Mouse (Mus musculus) limb, embryonic 12.5 days (tissue): ENCODE data around the gene Ppp2r5b. TPM values are rescaled to one million over a fixed set of nuclear protein-coding genes. Genes with fewer than 3 reads are reported as not detected.

Source experiments
- ATAC-seq: fragments of 200-750 bp; cut with Nextera tagmentation; 2 replicates; pipeline ENCODE4 v1.8.0; 2017; ENCODE audit warnings: low read depth, moderate TSS enrichment; ENCODE audit not compliant: insufficient number of reproducible peaks, insufficient read depth, low FRiP score, low TSS enrichment
- H3K27ac ChIP-seq: fragments of 300-500 bp; sonication (generic); 2 replicates; pipeline ENCODE4 v1.5.1; 2016; ENCODE audit warnings: mild to moderate bottlenecking, moderate library complexity
- H3K27me3 ChIP-seq: fragments of 300-500 bp; sonication (generic); 2 replicates; pipeline ENCODE4 v1.6.1; 2016; ENCODE audit warnings: mild to moderate bottlenecking, moderate library complexity
- H3K36me3 ChIP-seq: fragments of 300-500 bp; sonication (generic); 2 replicates; pipeline ENCODE4 v1.6.1; 2016; ENCODE audit warnings: mild to moderate bottlenecking, moderate library complexity
- H3K4me1 ChIP-seq: fragments of 300-500 bp; sonication (generic); replicated peaks from 2 replicates; pipeline ENCODE4 v1.6.1; 2016
- H3K4me2 ChIP-seq: fragments of 300-500 bp; sonication (generic); 2 replicates; pipeline ENCODE4 v1.6.1; 2016; ENCODE audit warnings: mild to moderate bottlenecking, moderate library complexity
- H3K4me3 ChIP-seq: fragments of 300-500 bp; sonication (generic); replicated peaks from 2 replicates; pipeline ENCODE4 v1.5.1; 2016; ENCODE audit warnings: mild to moderate bottlenecking
- H3K9ac ChIP-seq: fragments of 300-500 bp; sonication (generic); replicated peaks from 2 replicates; pipeline ENCODE4 v1.6.1; 2016; ENCODE audit warnings: mild to moderate bottlenecking, moderate library complexity
- H3K9me3 ChIP-seq: fragments of 300-500 bp; sonication (generic); 2 replicates; pipeline ENCODE4 v1.6.1; 2016; ENCODE audit warnings: mild to moderate bottlenecking, moderate library complexity
- WGBS: fragments of 180-500 bp; shearing (Covaris S2); methylation state at CpG from one replicate; pipeline ENCODE4 v1.1.7; 2016; 5-methylcytosine and 5-hydroxymethylcytosine counted together
- microRNA counts: library from miRNA; unstranded; fragments of <30 nt; microRNA quantifications from one replicate; lab custom pipeline; 2017
- microRNA-seq: library from miRNA; unstranded; fragments of <30 nt; microRNA quantifications from one replicate; pipeline ENCODE4, GENCODE M21; 2017
- polyA plus RNA-seq: library from polyadenylated mRNA; unstranded; fragments of >200 nt; fragmentation: Nextera tagmentation; extraction: Ambion mirVana; gene quantifications from 2 replicates; pipeline ENCODE4 v1.2.1, GENCODE M21; 2016

Gene Ppp2r5b
- polyA plus RNA-seq, 1 experiment from 2014 or later = 22.7 TPM

- no peak within 1 kb of the TSS for H3K4me3 ChIP-seq
- ATAC-seq = no peak
- H3K4me1 ChIP-seq = 0 out of 2 replicates have a peak, but pooled peaks cover 5% of the 10 kb centered on the region
- WGBS = 85% methylated on average over 23 of the region's 23 CpGs
- H3K9me3 ChIP-seq = no peaks in the 10 kb centered on the region
- no peak within 1 kb of the TSS for H3K27ac ChIP-seq
- H3K36me3 ChIP-seq = no peaks in the 10 kb centered on the region
- H3K4me2 ChIP-seq = no peak within 1 kb of the TSS
- H3K9ac ChIP-seq = no peak within 1 kb of the TSS
- H3K27me3 ChIP-seq = no peaks in the 10 kb centered on the region
Observed at GRCm38 (mm10) chr19:6184131-6184530, 51.5 kb downstream of the Ppp2r5b start, which contains the start of gene Majin. Gene Majin (plus strand): TSS chr19:6184388.

- Histone ChIP-seq H3K9ac (no peak overlapping the region), H3K27me3 (no peaks in the 10 kb centered on the region), H3K36me3 (no peaks in the 10 kb centered on the region), H3K27ac (no peak overlapping the region), H3K4me3 (no peak overlapping the region), H3K9me3 (no peaks in the 10 kb centered on the region), H3K4me2 (no peak overlapping the region), H3K4me1 (0 out of 2 replicates have a peak, but pooled peaks cover 5% of the 10 kb centered on the region)
- 9% methylated on average over 3 of the region's 3 CpGs for WGBS
- no peak for ATAC-seq
Observed at GRCm38 (mm10) chr19:6182534-6182933, 53.1 kb downstream of the Ppp2r5b start.

DNA sequence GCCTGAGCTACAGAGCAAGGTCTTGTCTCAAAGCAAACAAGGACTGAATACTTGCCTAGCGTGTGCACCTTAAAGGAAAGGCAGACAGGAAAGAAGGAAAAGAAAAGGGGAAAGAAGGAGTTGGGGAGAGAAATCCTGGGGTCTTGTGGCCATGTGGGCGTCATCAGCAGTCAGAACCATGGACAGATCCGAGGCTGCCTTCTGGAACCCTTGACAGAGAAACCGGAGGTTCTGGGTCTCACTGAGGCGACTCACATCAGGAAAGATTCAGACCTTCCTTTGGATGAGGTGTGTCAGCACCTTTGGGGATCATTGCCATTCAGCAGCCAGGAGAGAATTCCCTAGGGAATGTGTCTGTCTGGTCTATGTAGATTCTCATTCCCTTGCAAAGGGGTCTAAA lies 54.0 kb downstream of the Ppp2r5b start:
- Histone ChIP-seq H3K9me3 (no peaks in the 10 kb centered on the region), H3K4me1 (0 out of 2 replicates have a peak, but pooled peaks cover 5% of the 10 kb centered on the region), H3K9ac (no peak overlapping the region), H3K27ac (no peak overlapping the region), H3K4me3 (no peak overlapping the region), H3K36me3 (no peaks in the 10 kb centered on the region), H3K27me3 (no peaks in the 10 kb centered on the region), H3K4me2 (no peak overlapping the region)
- ATAC-seq = no peak
- WGBS = 20% methylated on average over 5 of the region's 5 CpGs

GRCm38 (mm10) chr19:6178775-6179174 lies 56.9 kb downstream of the Ppp2r5b start:
- Histone ChIP-seq H3K9me3 (no peaks in the 10 kb centered on the region), H3K27me3 (no peaks in the 10 kb centered on the region), H3K4me2 (no peak overlapping the region), H3K4me1 (0 out of 2 replicates have a peak, but pooled peaks cover 5% of the 10 kb centered on the region), H3K9ac (no peak overlapping the region), H3K27ac (no peak overlapping the region), H3K4me3 (no peak overlapping the region), H3K36me3 (no peaks in the 10 kb centered on the region)
- ATAC-seq = no peak
- WGBS = 95% methylated on average over 6 of the region's 6 CpGs

MicroRNAs within 50 kb of the gene (microRNA counts, 519-probe panel; counts per million panel counts)
- not detected for microRNA mmu-miR-192 (lab: Ali Mortazavi, UCI)

Small RNA genes within 50 kb of the gene (microRNA-seq; reads per million reads assigned to microRNA genes)
- 66.0 reads per million, percentile 46 among the genes with 10 or more reads in this experiment for gene Mir192
- gene Mir194-2 = 48.1 reads per million, percentile 43 among the genes with 10 or more reads in this experiment

Other genes starting within 250 kb of the Ppp2r5b start
- not detected in 2 replicates for gene Slc22a20, start 249.7 kb downstream of the Ppp2r5b start, polyA plus RNA-seq
- 7.0 and 7.7 TPM in 2 replicates for gene Capn1, start 220.0 kb downstream of the Ppp2r5b start, polyA plus RNA-seq
- gene Syvn1, start 189.3 kb downstream of the Ppp2r5b start, polyA plus RNA-seq = 25.1 and 28.0 TPM in 2 replicates
- 76.7 and 79.1 TPM in 2 replicates for gene Mrpl49, start 178.1 kb downstream of the Ppp2r5b start, polyA plus RNA-seq
- gene Fau, start 178.0 kb downstream of the Ppp2r5b start, polyA plus RNA-seq = 775 and 779 TPM in 2 replicates
- 33.1 and 39.0 TPM in 2 replicates for gene Znhit2, start 174.7 kb downstream of the Ppp2r5b start, polyA plus RNA-seq
- 24.4 and 26.3 TPM in 2 replicates for gene Tm7sf2, start 167.5 kb downstream of the Ppp2r5b start, polyA plus RNA-seq
- 67.7 and 72.7 TPM in 2 replicates for gene Vps51, start 158.6 kb downstream of the Ppp2r5b start, polyA plus RNA-seq
- gene Tmem262, start 155.8 kb downstream of the Ppp2r5b start, polyA plus RNA-seq = not detected in 2 replicates
- 2.7 and 4.1 TPM in 2 replicates for gene Gm28374, start 153.6 kb downstream of the Ppp2r5b start, polyA plus RNA-seq
- 71.5 and 75.6 TPM in 2 replicates for gene Zfpl1, start 150.9 kb downstream of the Ppp2r5b start, polyA plus RNA-seq
- gene Cdca5, start 150.9 kb downstream of the Ppp2r5b start, polyA plus RNA-seq = 45.1 and 49.7 TPM in 2 replicates
- 0.56 and 0.82 TPM in 2 replicates for gene AC131692.1, start 141.5 kb downstream of the Ppp2r5b start, polyA plus RNA-seq
- gene Naaladl1, start 130.1 kb downstream of the Ppp2r5b start, polyA plus RNA-seq = 0.54 and 0.71 TPM in 2 replicates
- 55.0 and 58.8 TPM in 2 replicates for gene Sac3d1, start 117.2 kb downstream of the Ppp2r5b start, polyA plus RNA-seq
- gene Snx15, start 107.6 kb downstream of the Ppp2r5b start, polyA plus RNA-seq = 33.1 and 33.2 TPM in 2 replicates
- not detected in 2 replicates for gene Batf2, start 94.9 kb downstream of the Ppp2r5b start, polyA plus RNA-seq
- gene Arl2, start 94.3 kb downstream of the Ppp2r5b start, polyA plus RNA-seq = 78.2 and 83.4 TPM in 2 replicates
- not detected in 2 replicates for gene Majin, start 51.5 kb downstream of the Ppp2r5b start, polyA plus RNA-seq
- 2.0 and 2.4 TPM in 2 replicates for gene Gpha2, start 9.5 kb downstream of the Ppp2r5b start, polyA plus RNA-seq
- gene Atg2a, start 5.8 kb upstream of the Ppp2r5b start, polyA plus RNA-seq = 11.1 and 11.2 TPM in 2 replicates
- gene Ehd1, start 40.9 kb upstream of the Ppp2r5b start, polyA plus RNA-seq = 71.5 and 71.6 TPM in 2 replicates
- 0.69 and 0.96 TPM in 2 replicates for gene Cdc42bpg, start 70.6 kb upstream of the Ppp2r5b start, polyA plus RNA-seq
- gene Men1, start 99.1 kb upstream of the Ppp2r5b start, polyA plus RNA-seq = 103 and 107 TPM in 2 replicates
- 13.5 and 13.6 TPM in 2 replicates for gene Map4k2, start 105.3 kb upstream of the Ppp2r5b start, polyA plus RNA-seq
- gene Sf1, start 127.8 kb upstream of the Ppp2r5b start, polyA plus RNA-seq = 164 and 171 TPM in 2 replicates
- 6.3 and 6.5 TPM in 2 replicates for gene Pygm, start 148.5 kb upstream of the Ppp2r5b start, polyA plus RNA-seq
- gene Rasgrp2, start 163.5 kb upstream of the Ppp2r5b start, polyA plus RNA-seq = 16.3 and 16.8 TPM in 2 replicates
- gene Nrxn2, start 182.9 kb upstream of the Ppp2r5b start, polyA plus RNA-seq = 1.8 and 2.4 TPM in 2 replicates